Mouse (Mus musculus): Measurements from ENCODE around the gene Maml2.

GRCm38 (mm10) chr9:13616383-13617009 is 318.7 kb downstream of the Maml2 start:
- TF ChIP-seq USF1 (IDR thresholded peaks at IDR 0.05; ENCODE audit: low read depth) (no peak), CTCF (IDR thresholded peaks at IDR 0.05; ENCODE audit: control insufficient read depth, insufficient read depth, insufficient read length) (no peak)

All from C2C12 (cell line).